Mouse (Mus musculus) E14TG2a.4 (cell line): ENCODE results near the gene Rplp1.

Source experiments
- CTCF ChIP-seq: conservative IDR thresholded peaks from 2 replicates; pipeline ENCODE4 v1.5.1; 2014; ENCODE audit warnings: low read length
- NANOG ChIP-seq: IDR thresholded peaks from 2 replicates; pipeline ENCODE4 v1.6.1; 2014; ENCODE audit warnings: borderline replicate concordance, low read length, mixed read lengths

GRCm38 (mm10) chr9:61902445-61902844 lies 11.9 kb downstream of the Rplp1 start:
- TF ChIP-seq CTCF (no peak), NANOG (no peak)
